Mouse (Mus musculus): ENCODE measurements around the gene Card19.

- TF ChIP-seq CTCF (IDR thresholded peaks at IDR 0.05; ENCODE audit: low read depth), result no peak
- no peak for TF ChIP-seq EP300 (IDR thresholded peaks at IDR 0.05; ENCODE audit: low read depth)
Observed at GRCm38 (mm10) chr13:49188219-49188965, 27.4 kb downstream of the Card19 start.
